Mouse (Mus musculus) lung, postnatal 14 days (tissue): ENCODE measurements around the gene Whrn.

Experiments used
- DNase-seq: peaks from one replicate; pipeline ENCODE4 v3.0.0; 2021

Whrn gene

GRCm38 (mm10) chr4:63495915-63496278, at the start of gene Whrn:
Gene Whrn (minus strand): TSS chr4:63495991.
- peak; percentile 82 for DNase-seq

GRCm38 (mm10) chr4:63545231-63545958, 49.6 kb upstream of the Whrn start:
- DNase-seq: peak; percentile 7

- DNase-seq: peak; percentile 97
Measured at GRCm38 (mm10) chr4:63544494-63545230, 48.9 kb upstream of the Whrn start, which contains the start of gene Atp6v1g1. Gene Atp6v1g1 (plus strand): TSS chr4:63544772.

- no peak for DNase-seq
Measured at GRCm38 (mm10) chr4:63543746-63544493, 48.1 kb upstream of the Whrn start.

- no peak for DNase-seq
Measured at GRCm38 (mm10) chr4:63542209-63542608, 46.4 kb upstream of the Whrn start.

- DNase-seq: no peak
Measured at GRCm38 (mm10) chr4:63537602-63538001, 41.8 kb upstream of the Whrn start.

- no peak for DNase-seq
Measured at GRCm38 (mm10) chr4:63530409-63530808, 34.6 kb upstream of the Whrn start.

- DNase-seq: no peak
Measured at GRCm38 (mm10) chr4:63528946-63529345, 33.2 kb upstream of the Whrn start.

GRCm38 (mm10) chr4:63525514-63525913, 29.7 kb upstream of the Whrn start:
- DNase-seq: no peak

- DNase-seq: no peak
Measured at GRCm38 (mm10) chr4:63521813-63522419, 26.1 kb upstream of the Whrn start.

GRCm38 (mm10) chr4:63515021-63515420, 19.2 kb upstream of the Whrn start:
- no peak for DNase-seq

- DNase-seq: no peak
Measured at GRCm38 (mm10) chr4:63514454-63514984, 18.7 kb upstream of the Whrn start.

GRCm38 (mm10) chr4:63512921-63513320, 17.1 kb upstream of the Whrn start:
- DNase-seq: no peak

- DNase-seq: peak; percentile 90
Measured at GRCm38 (mm10) chr4:63508232-63508631, 12.4 kb upstream of the Whrn start.

GRCm38 (mm10) chr4:63507478-63507877, 11.7 kb upstream of the Whrn start:
- DNase-seq: no peak

GRCm38 (mm10) chr4:63503949-63504348, 8.2 kb upstream of the Whrn start:
- DNase-seq: no peak

- DNase-seq: no peak
Measured at GRCm38 (mm10) chr4:63501050-63501449, 5.3 kb upstream of the Whrn start.

GRCm38 (mm10) chr4:63498346-63498745, 2.6 kb upstream of the Whrn start:
- no peak for DNase-seq

- DNase-seq: no peak
Measured at GRCm38 (mm10) chr4:63496312-63496711, 521 bp upstream of the Whrn start.

- DNase-seq: peak; percentile 67
Measured at GRCm38 (mm10) chr4:63494967-63495914, 550 bp downstream of the Whrn start.

GRCm38 (mm10) chr4:63494401-63494966, 1.3 kb downstream of the Whrn start:
- DNase-seq: no peak
